Mouse (Mus musculus) adrenal gland, adult 2 months (tissue): ENCODE data around the gene Spata13. TPM values are rescaled to one million over a fixed set of nuclear protein-coding genes. Genes with fewer than 3 reads are reported as not detected.
A peak's percentile ranks its signal among the peaks of the same experiment; 100 is the strongest.

Experiments
- DNase-seq: peaks from one replicate; pipeline ENCODE4 v3.0.0; 2021
- polyA plus RNA-seq: library from polyadenylated mRNA; depleted of rRNA; stranded (reverse); fragments of >200 nt; gene quantifications from 2 replicates; pipeline ENCODE4 v1.2.3, GENCODE M21; 2012
- total RNA-seq, 2 experiments: library from RNA; stranded (reverse); gene quantifications; 2 replicates each; pipeline ENCODE4 v1.2.3; 2021

Gene Spata13
- total and polyA plus RNA-seq, 3 experiments = 41.9 to 151 (median 144) TPM

DNA sequence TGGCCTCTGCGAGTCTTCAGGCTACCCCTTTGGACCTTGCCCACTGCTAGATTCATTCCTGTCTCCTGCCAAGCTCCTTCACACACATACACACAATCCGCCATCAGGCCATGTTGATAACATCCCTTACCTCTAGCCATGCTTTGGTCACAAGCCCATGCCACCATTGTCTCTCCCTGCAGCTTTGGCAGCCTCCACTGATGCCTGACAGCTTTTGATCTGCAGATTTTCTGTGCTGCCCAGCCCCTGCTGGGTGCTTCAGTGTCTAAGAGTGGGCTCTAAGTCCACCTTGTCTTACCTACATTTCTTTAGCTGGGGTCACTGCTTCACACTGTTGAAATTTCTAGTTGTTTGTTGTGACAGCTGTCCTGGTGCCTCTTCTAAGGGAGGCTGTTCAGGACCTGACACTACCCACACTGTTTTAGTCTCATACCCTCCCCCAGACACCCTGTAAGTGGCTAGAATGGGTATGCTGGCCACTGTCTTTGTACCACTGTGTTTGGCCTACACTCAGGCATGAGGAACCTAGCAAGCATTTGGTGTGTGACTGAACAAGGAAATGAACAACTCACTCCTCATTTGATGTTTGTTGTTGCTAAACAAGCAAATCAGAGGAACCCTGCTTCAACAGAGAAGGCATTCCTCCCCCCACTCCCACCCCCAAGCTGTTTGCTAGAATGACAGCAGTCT is 43.0 kb downstream of the Spata13 start:
- no peak for DNase-seq

DNA sequence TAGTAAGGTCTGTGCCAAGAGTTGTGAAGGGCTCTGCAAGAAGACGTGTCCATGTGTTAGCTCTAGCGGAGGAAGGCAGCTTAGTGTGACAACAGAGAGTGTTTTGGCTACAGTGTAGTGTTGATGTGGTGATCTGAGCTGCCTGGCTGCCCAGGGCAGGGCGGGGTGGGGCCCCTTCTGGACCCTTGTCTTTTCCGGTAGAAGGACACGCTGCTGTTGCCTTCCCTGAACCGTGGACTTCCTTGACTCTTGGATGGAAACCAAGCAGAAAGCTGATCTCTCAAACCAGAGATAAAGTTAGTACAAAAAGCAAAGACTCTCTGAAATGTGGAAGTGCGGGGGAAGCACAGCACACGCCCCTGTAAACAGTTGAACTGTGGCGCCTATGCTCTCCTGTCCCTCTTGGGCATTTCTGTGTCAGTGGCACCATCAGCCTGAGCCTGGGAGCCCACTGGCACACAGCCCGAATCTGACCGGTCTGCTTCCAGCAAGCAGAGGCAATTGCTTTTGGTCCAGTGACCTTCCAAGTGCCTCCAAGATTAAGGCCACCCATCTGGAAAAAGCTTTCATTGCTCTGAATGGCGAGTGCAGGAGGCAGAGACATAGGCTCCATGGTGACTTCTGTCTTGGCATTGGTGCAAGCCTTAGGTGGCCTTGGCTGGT is 48.7 kb downstream of the Spata13 start:
- peak; percentile 92 for DNase-seq

DNA sequence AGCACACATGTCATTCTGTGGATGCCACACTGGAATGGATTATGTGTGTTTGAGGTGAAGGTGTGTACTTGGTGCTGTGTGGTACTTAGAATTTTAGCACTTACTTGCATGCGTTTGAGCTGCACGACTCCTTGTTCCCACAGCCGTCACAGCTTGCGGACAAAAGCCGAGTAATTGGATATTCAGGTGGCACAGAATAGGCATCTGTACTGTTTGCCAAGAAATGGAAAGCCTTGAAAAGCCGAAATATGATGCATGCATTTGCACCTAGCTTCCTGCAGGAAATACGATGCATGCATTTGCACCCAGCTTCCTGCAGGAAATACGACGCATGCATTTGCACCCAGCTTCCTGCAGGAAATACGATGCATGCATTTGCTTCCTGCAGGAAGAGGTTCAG is 50.2 kb downstream of the Spata13 start:
- DNase-seq = no peak

DNA sequence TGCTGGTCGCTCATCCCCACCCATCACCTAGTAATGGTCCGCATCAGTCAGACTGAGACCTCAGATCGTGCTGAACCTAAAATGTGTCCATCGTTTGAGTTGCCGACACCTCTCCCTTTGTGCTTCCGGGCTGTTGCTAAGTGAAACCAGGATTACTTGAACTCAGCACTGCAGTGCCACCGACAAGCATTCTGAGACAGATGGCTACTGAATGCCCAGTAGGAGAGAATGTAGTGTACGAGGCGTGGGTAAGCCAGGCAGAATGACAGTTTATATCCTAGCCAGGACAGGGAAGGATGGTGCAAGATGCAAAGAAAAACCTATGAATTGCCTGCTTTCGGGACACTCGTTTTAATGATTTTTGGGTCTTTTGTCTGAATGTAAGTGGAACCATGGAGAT is 52.9 kb downstream of the Spata13 start:
- DNase-seq = no peak

GRCm38 (mm10) chr14:60687241-60687640 is 53.4 kb downstream of the Spata13 start:
- DNase-seq = no peak

GRCm38 (mm10) chr14:60688509-60689205 is 54.9 kb downstream of the Spata13 start:
- peak; percentile 78 for DNase-seq

DNA sequence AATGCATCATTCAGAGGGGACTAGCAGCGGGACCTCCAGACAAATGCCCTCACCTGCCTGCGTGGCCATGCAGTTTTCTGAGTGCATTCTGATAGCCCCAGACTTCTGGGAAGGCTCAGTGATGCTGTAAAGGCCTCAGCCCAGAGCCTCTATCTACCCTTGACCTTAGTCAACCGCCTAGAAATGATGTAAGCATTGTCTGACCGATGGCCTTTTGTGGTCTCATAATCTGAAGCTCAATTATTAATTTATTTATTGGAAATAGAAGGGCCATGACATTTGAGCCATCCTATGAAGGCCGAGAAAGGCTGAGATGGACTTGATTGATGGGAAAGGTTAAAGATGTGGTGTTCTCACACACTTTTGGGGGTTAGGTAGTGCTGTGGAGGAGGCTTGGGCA is 56.0 kb downstream of the Spata13 start:
- peak; percentile 65 for DNase-seq

GRCm38 (mm10) chr14:60690631-60691030 is 56.8 kb downstream of the Spata13 start:
- DNase-seq = no peak

DNA sequence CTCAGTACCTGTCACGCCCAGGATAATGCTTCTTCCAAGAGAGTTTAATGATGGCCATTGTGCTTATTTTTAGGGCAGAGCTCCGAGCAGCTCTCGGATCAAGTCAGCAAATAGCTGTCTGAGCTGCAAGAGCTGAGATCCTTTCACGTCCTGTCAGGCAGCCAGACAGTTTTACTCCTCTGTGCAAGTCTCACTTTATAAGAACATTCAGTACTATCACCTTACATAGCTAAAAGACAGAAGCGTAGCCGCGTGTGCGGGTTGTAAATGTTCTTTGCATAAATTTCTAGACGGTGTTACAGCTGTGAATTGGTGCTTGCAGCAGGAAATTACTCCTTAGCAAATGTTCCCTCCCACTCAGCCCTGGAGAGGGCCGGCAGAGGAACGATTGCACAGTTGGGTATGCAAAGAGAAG is 59.3 kb downstream of the Spata13 start:
- no peak for DNase-seq

- peak; percentile 66 for DNase-seq
Observed at GRCm38 (mm10) chr14:60693666-60694065, 59.9 kb downstream of the Spata13 start.

DNA sequence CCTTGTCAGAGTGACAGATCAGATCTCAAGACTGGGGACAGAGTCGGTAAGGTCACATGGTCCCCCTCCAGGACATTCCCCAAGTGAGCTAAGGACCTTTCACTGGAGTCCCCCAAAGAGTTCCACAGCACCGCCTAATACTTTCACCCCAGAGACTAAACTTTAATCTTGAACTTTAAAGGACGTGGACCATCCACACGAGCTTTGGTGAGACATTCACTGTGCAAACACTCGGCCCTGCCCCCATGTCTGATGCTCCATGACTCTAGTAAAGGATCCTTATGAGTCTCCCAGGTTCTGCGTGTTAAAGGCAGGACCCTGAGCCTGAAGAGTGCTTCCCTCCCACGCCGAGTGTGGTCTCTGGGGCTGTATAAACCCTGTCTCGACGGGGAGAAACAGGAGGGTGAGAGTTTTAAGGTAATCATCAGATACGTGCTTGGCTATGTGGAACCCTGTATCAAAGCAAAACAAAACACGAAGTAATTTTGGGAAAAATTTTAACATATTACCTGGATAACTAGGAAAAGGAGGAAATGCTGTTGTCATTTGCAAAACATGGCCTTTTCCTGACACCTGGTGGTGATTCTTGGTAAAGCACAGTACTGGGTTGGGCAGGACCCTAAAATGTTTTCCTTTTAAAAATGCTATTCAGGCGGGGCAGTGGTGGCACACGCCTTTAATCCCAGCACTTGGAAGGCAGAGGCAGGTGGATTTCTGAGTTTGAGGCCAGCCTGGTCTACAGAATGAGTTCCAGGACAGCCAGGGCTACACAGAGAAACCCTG is 60.6 kb downstream of the Spata13 start:
- peak; percentile 58 for DNase-seq

DNA sequence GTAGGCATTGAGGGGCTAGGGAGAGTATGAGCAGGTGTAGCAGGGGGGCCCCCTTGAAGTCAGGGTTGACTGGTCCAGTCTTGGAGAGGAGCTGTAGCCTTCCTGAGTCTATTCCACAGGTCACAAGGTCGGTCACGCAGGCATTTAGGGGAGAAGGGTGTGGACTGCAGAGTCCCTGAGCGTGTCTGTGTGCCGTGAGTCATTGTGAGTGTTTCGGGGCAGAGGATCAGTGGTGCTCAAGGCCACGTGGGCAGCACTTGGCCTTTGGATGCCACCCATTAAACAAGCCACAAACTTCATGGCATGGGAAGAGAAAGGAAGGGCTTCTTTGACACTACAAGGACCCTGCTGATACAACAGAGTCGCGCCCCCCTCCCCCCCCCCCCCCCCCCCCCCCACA is 63.5 kb downstream of the Spata13 start:
- DNase-seq = peak; percentile 88

- no peak for DNase-seq
Observed at GRCm38 (mm10) chr14:60698980-60699379, 65.2 kb downstream of the Spata13 start.

- no peak for DNase-seq
Observed at GRCm38 (mm10) chr14:60702377-60703140, 68.8 kb downstream of the Spata13 start.

DNA sequence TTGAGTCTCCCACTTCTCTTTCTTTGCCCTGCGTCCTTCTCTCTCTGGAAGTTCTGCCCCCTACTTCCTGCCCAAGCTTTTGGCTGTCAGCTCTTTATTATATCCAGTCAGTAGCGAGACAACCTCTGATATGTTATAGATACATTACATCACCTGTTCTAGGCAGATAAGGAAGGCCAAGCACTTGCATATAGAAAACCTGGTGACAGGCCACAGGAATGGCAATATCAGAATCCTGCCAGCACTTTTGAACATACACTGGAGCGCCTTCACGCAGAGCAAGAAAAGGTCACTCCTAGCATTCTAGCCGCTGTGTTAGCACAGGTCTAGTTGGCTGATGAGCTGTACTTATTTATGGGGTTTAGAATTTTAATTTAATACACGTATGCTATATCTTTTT is 70.7 kb downstream of the Spata13 start:
- no peak for DNase-seq

DNA sequence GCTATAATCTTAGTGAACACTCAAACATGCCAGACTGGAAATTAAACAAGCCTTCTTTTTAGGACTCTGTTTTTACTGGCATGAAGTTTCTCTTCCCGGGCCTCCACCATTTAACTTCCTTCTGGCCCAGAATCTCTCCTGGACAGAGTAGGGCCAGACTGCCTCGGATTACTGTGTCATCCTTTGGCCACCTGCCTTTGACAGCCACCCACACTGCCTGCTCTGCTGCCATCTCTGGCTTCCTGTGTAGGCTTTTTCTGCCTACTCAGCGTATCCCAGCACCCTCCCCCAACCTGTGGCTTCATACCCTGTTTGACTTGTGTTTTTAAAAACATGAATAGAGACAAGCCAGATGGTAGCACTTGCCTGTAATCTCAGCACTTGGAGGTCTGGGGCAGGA is 71.2 kb downstream of the Spata13 start:
- peak; percentile 64 for DNase-seq

DNA sequence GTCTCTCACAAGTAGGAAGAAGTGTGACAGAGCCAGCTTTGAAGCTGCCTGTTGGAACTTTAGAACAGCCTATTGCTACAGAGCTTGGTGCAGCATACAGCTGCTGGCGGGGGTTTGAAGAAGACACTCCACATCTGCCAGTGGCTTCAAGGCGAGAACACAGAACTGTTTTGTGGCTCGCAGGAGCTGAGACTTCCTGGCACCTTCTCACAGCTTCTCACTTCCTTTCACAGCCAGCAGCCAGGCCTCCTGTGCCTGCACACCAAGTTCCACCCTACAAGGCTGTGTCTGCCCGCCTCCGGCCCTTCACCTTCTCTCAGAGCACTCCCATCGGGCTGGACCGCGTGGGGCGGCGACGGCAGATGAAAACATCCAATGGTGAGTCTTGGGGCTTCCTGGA is 75.4 kb downstream of the Spata13 start:
- no peak for DNase-seq

- DNase-seq = no peak
Observed at GRCm38 (mm10) chr14:60709749-60710148, 75.9 kb downstream of the Spata13 start.

DNA sequence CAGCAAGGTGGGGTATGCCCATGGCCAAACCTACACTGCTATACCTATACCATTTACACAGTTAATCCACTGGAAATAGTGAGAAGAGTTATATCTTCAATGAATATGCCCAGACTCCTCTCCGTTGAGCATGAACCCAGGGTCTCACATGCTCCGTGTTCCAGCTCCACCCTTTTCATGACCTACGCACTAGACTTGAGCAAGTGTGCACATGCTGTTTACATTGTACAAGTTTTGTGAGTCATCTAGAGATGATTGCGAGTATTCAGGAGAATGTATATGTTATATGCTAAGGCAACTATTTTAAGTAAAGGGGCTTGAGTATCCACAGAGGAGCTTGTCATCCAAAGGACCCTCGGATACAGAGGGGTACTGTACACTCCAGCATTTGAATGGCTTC is 77.4 kb downstream of the Spata13 start:
- no peak for DNase-seq

GRCm38 (mm10) chr14:60711590-60712288 is 77.9 kb downstream of the Spata13 start:
- no peak for DNase-seq

DNA sequence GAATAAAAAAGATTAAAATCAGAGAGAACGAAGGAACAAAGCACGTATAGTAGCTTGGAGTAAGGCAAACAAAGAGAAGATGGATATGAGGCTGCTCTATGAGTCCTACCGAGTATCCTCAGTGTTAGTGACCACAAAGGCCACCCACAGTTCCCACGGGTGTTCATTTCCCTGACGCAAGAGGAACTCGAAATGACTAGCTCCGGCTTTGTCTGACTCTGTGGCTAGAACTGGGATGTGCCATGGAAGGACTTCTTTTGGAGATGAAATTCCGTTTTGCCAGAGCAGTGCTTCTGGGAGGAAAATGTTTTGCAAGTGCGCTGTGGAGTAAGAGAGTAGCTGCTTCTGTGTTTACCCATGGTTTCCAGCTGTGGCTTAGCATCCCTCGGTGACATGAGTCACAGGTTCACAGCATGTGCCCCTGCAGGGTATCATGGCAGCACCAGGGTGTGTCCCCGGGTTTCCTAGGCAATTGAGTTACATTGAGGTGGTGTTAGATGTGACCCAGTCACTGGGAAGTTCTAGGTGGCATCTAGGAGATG is 78.6 kb downstream of the Spata13 start:
- no peak for DNase-seq
